Mouse (Mus musculus) erythroblast, adult 5-6 weeks (primary cell): ENCODE results near the gene Ifitm10. TPM values are rescaled to one million over a fixed set of nuclear protein-coding genes. Genes with fewer than 3 reads are reported as not detected.
"Not testable (repeated sequence)": the region's sequence is repeated elsewhere in the genome, so short reads cannot be mapped to it uniquely, and the experiment has no call there.

Experiments used
- ATAC-seq: replicated peaks from 2 replicates; pipeline ENCODE4 v1.8.0; 2016; ENCODE audit warnings: moderate number of reproducible peaks, mild to moderate bottlenecking, moderate TSS enrichment, inconsistent platforms; ENCODE audit not compliant: poor library complexity, low FRiP score, severe bottlenecking
- total RNA-seq, 2 experiments: library from RNA; stranded (forward) in 1 of 2; stranded (reverse) in 1 of 2; fragments of 150-400 nt in 1 of 2; fragments of 200-764, 138-1000 nt in 1 of 2; gene quantifications; 2 replicates each; pipeline versions ENCODE4 v1.2.3 to v1.2.4; 2015 to 2017; ENCODE audit warnings: low replicate concordance in 2 of 2

Ifitm10 gene
- total RNA-seq, 2 experiments from 2014 or later = 1.2 TPM; not detected in 1

GRCm38 (mm10) chr7:142331281-142331680 lies 42.3 kb downstream of the Ifitm10 start:
- no peak for ATAC-seq

GRCm38 (mm10) chr7:142330271-142330724 lies 43.3 kb downstream of the Ifitm10 start:
- ATAC-seq = no peak

- no peak for ATAC-seq
Measured at GRCm38 (mm10) chr7:142328507-142328906, 45.0 kb downstream of the Ifitm10 start.

GRCm38 (mm10) chr7:142326714-142327445 lies 46.7 kb downstream of the Ifitm10 start:
- no peak for ATAC-seq

- ATAC-seq = no peak
Measured at GRCm38 (mm10) chr7:142323396-142324117, 50.0 kb downstream of the Ifitm10 start.

- no peak for ATAC-seq
Measured at GRCm38 (mm10) chr7:142322641-142323040, 50.9 kb downstream of the Ifitm10 start.

- not testable (repeated sequence) for ATAC-seq
Measured at GRCm38 (mm10) chr7:142321637-142322306, 51.8 kb downstream of the Ifitm10 start.

GRCm38 (mm10) chr7:142320906-142321305 lies 52.6 kb downstream of the Ifitm10 start:
- no peak for ATAC-seq

GRCm38 (mm10) chr7:142319124-142319523 lies 54.4 kb downstream of the Ifitm10 start:
- no peak for ATAC-seq

- no peak for ATAC-seq
Measured at GRCm38 (mm10) chr7:142317216-142317615, 56.3 kb downstream of the Ifitm10 start.

- ATAC-seq = peak; percentile 44
Measured at GRCm38 (mm10) chr7:142316558-142316957, 57.0 kb downstream of the Ifitm10 start.

GRCm38 (mm10) chr7:142314600-142315285 lies 58.8 kb downstream of the Ifitm10 start:
- no peak for ATAC-seq

- not testable (repeated sequence) for ATAC-seq
Measured at GRCm38 (mm10) chr7:142303929-142304328, 69.6 kb downstream of the Ifitm10 start.

- ATAC-seq = no peak
Measured at GRCm38 (mm10) chr7:142303249-142303648, 70.3 kb downstream of the Ifitm10 start, which contains the start of gene Krtap5-4. TSS of gene Krtap5-4 (plus strand) at chr7:142303549.

GRCm38 (mm10) chr7:142297018-142297417 lies 76.5 kb downstream of the Ifitm10 start, which contains the start of gene Krtap5-1:
TSS of gene Krtap5-1 (minus strand) at chr7:142297118.
- not testable (repeated sequence) for ATAC-seq

- not testable (repeated sequence) for ATAC-seq
Measured at GRCm38 (mm10) chr7:142296108-142296507, 77.4 kb downstream of the Ifitm10 start.

GRCm38 (mm10) chr7:142295418-142295817 lies 78.1 kb downstream of the Ifitm10 start:
- ATAC-seq = 0 out of 2 replicates have a peak, but pooled peaks have one; percentile 26

GRCm38 (mm10) chr7:142293851-142294250 lies 79.7 kb downstream of the Ifitm10 start:
- peak; percentile 86 for ATAC-seq

- not testable (repeated sequence) for ATAC-seq
Measured at GRCm38 (mm10) chr7:142285910-142286612, 87.5 kb downstream of the Ifitm10 start.
